Mouse (Mus musculus) intestine, embryonic 14.5 days (tissue): ENCODE measurements around the gene Scn3b. TPM values are rescaled to one million over a fixed set of nuclear protein-coding genes. Genes with fewer than 3 reads are reported as not detected.

ENCODE experiments used
- ATAC-seq: fragments of 200-750 bp; cut with Nextera tagmentation; replicated peaks from 2 replicates; pipeline ENCODE4 v1.8.0; 2017; ENCODE audit warnings: low read depth, moderate number of reproducible peaks, moderate TSS enrichment, moderate library complexity; ENCODE audit not compliant: low FRiP score, low TSS enrichment
- DNase-seq: peaks from one replicate; pipeline ENCODE4 v3.0.0-alpha.2; 2018; ENCODE audit warnings: low spot score
- H3K27ac ChIP-seq: fragments of 300-500 bp; sonication (generic); 2 replicates; pipeline ENCODE4 v1.5.1; 2014; ENCODE audit warnings: low read depth, mild to moderate bottlenecking, control low read depth
- H3K27me3 ChIP-seq: fragments of 300-500 bp; sonication (generic); replicated peaks from 2 replicates; pipeline ENCODE4 v1.6.1; 2014; ENCODE audit warnings: low read length, control low read depth; ENCODE audit not compliant: control insufficient read depth, insufficient read depth
- H3K36me3 ChIP-seq: fragments of 300-500 bp; sonication (generic); 2 replicates; pipeline ENCODE4 v1.6.1; 2014; ENCODE audit warnings: low read length, control low read depth; ENCODE audit not compliant: control insufficient read depth, insufficient read depth
- H3K4me1 ChIP-seq: fragments of 300-500 bp; sonication (generic); replicated peaks from 2 replicates; pipeline ENCODE4 v1.6.1; 2014; ENCODE audit warnings: low read length, control low read depth, mixed read lengths; ENCODE audit not compliant: control insufficient read depth, insufficient read depth
- H3K4me2 ChIP-seq: fragments of 300-500 bp; sonication (generic); 2 replicates; pipeline ENCODE4 v1.6.1; 2014; ENCODE audit warnings: low read length
- H3K4me3 ChIP-seq: fragments of 300-500 bp; sonication (generic); 2 replicates; pipeline ENCODE4 v1.5.1; 2014; ENCODE audit warnings: low read depth, low read length, control low read depth, mixed read lengths
- H3K9ac ChIP-seq: fragments of 300-500 bp; sonication (generic); 2 replicates; pipeline ENCODE4 v1.6.1; 2014; ENCODE audit warnings: mild to moderate bottlenecking, low read length
- H3K9me3 ChIP-seq: fragments of 300-500 bp; sonication (generic); 2 replicates; pipeline ENCODE4 v1.6.1; 2016; ENCODE audit warnings: low read length, control low read depth; ENCODE audit not compliant: control insufficient read depth
- WGBS: fragments of 180-500 bp; shearing (Covaris S2); extraction: QIAGEN DNeasy Blood & Tissue Kit; methylation state at CpG from one replicate; pipeline ENCODE4 v1.1.7; 2014; 5-methylcytosine and 5-hydroxymethylcytosine counted together
- polyA plus RNA-seq: library from polyadenylated mRNA; unstranded; fragments of >200 nt; fragmentation: Nextera tagmentation; extraction: Ambion mirVana; gene quantifications from 2 replicates; pipeline ENCODE4 v1.2.1, GENCODE M21; 2014

Scn3b gene
- polyA plus RNA-seq, 1 experiment from 2014 or later: 6.9 TPM

DNA sequence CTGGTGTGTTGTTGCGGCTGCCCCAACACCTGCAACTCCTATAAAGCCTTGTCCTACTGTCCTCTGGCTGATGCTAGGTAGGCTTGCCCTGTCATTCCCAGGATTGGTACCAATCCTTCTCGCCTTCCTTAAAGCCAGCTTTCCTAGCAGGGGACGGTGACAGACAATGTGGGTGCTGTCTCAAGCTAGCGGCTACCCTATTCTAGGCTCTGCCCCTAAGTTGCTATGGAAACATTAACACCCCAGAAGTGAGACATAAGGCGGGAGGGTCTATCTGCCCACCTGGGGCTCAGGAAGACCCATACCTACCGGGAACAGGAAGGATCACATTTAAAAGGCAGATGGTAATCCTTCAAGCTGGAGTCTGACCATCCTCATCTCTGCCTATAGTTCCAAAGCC, 54.8 kb downstream of the Scn3b start:
- peak overlapping the region; percentile 25 for H3K4me3 ChIP-seq
- no peaks in the 10 kb centered on the region for H3K36me3 ChIP-seq
- H3K27ac ChIP-seq: no peak overlapping the region
- H3K9me3 ChIP-seq: no peaks in the 10 kb centered on the region
- 52% methylated on average over 6 of the region's 6 CpGs for WGBS
- DNase-seq (no peak), ATAC-seq (no peak)
- peak overlapping the region; percentile 37 for H3K4me2 ChIP-seq
- peaks cover 11% of the 10 kb centered on the region for H3K4me1 ChIP-seq
- H3K9ac ChIP-seq: no peak overlapping the region; the same call in 1 of the 2 replicates
- no peaks in the 10 kb centered on the region for H3K27me3 ChIP-seq

DNA sequence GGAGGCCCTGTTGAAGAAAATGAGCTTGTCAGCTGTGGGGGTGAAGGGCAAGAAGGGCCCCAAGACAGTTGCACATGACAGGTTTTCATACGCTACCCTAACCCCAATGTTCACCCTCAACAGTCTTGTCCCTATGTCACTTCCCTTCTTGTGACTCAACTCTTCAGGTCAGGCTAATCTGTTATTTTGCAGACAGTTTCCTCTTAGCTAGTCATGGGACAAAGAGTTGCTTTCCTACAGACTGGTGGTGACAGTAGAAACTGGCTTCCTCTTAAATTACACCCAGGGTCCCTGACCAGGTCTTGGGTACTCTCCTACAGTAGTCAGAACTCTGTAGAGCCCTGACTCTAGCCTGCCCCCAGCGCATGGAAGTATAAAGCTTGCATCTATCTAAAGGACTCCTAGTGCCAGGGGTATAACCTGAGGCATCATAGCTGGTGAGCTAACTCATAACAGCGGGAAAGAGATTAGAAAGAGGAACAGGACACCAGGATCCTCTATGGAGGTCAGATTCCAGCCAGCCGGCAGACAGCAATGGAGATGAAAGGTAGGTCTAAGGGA, 55.3 kb downstream of the Scn3b start:
- peaks cover 11% of the 10 kb centered on the region for H3K4me1 ChIP-seq
- peak overlapping the region; percentile 25 for H3K4me3 ChIP-seq
- ATAC-seq (no peak), DNase-seq (no peak)
- H3K36me3 ChIP-seq: no peaks in the 10 kb centered on the region
- no peaks in the 10 kb centered on the region for H3K9me3 ChIP-seq
- H3K27me3 ChIP-seq: no peaks in the 10 kb centered on the region
- H3K9ac ChIP-seq: no peak overlapping the region
- 87% methylated on average over 4 of the region's 4 CpGs for whole genome bisulfite sequencing
- peak overlapping the region; percentile 37 for H3K4me2 ChIP-seq
- H3K27ac ChIP-seq: no peak overlapping the region

DNA sequence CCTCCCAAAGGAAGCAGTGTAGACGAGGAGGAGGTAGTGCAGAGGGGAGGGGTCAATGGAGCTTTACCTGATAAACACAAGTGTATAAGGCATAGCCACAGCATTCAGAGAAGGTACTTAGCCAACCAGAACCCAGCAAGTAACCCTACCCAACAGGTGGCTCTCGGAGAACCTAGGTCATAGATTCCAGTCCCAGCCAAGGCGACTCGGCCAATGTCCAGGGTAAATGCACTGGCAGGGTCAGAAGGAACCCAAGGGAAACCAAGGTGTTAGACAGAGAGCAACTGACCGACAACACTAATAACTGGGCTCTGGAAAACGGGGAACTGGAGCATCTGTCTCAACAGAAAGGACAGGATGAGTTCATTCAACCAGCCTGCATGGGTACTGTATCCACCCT, 55.8 kb downstream of the Scn3b start:
- no peak overlapping the region for H3K9ac ChIP-seq
- WGBS: 80% methylated on average over 6 of the region's 6 CpGs
- no peak for DNase-seq
- H3K36me3 ChIP-seq: no peaks in the 10 kb centered on the region
- H3K4me2 ChIP-seq: peak overlapping the region; percentile 37; the same call in 1 of the 2 replicates
- no peaks in the 10 kb centered on the region for H3K27me3 ChIP-seq
- ATAC-seq: no peak
- peaks cover 11% of the 10 kb centered on the region for H3K4me1 ChIP-seq
- 0 out of 2 replicates have a peak overlapping the region, but pooled peaks have one; percentile 25 for H3K4me3 ChIP-seq
- no peak overlapping the region for H3K27ac ChIP-seq
- H3K9me3 ChIP-seq: no peaks in the 10 kb centered on the region

DNA sequence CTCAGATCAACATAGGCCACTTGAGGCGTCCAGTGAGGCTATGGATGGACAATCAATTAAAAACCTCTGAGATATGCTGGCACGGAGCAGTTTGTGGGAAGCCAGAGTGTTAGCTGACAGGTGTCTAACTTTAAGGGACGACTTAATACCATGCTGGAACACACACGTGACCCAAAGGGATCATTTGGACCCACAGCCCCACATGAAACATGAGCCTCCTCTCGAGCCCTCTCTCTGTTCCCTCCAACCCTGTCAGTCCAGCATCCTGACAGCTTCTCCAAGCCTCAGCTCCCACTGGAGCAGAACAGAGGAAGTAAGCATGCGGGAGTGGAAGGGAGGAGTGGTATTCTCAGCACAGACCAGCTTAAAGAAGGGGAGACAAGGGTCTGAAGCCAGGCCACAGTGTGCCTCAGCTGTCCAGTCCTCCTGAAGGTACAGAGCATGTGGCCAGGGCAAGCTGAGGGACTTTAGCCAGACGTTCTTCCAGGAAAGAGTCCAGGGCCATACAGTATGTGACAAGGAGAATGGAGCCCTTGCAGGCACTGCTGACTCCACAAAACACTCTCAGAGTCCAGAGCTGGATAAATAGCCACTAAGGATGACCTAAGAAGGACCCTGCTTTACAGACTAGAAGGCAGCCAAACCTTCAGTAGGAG, 57.4 kb downstream of the Scn3b start:
- Histone ChIP-seq H3K36me3 (no peaks in the 10 kb centered on the region), H3K9me3 (no peaks in the 10 kb centered on the region), H3K27me3 (no peaks in the 10 kb centered on the region), H3K27ac (no peak overlapping the region), H3K4me3 (no peak overlapping the region), H3K4me2 (no peak overlapping the region), H3K9ac (no peak overlapping the region), H3K4me1 (peaks cover 9% of the 10 kb centered on the region)
- DNase-seq (no peak), ATAC-seq (no peak)
- WGBS: 54% methylated on average over 7 of the region's 7 CpGs

DNA sequence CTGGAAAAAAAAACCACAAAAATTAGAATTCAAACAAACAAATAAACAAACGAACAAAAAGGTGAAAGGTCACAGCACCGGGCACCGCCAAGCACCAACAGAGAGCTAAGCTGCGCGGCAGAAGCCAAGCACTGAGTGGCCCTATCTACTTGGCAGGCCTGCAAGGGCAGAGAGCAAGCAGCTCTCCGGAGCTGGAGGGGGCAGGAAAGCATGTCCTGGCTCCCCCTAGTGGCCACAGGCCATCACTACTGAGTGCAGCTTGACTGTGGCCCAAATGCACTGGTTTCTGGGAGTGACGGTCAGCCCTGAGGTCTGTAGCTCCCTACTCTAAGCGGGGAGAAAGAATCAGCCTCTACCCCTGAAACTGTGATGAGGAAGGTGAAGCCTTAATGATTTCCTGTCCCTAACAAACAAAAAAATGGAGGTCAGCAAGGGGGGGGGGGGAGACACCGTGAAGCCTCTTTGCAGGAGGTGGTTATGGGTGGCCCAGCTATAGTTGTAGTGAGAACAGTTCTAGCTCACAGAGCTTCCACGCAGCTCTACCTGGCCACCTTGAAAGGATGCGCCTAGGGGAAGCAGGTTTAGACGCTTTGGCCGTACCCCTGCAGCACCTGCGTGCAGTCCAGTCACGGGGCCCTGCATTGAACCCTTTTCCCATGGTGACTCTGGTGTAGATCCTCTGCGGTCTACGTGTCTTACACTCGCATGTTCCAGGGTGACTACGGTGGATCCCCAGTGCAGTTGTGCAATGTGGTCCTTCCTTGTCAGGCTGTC, 61.8 kb downstream of the Scn3b start:
- DNase-seq (peak; percentile 93), ATAC-seq (peak; percentile 81)
- H3K9me3 ChIP-seq: no peaks in the 10 kb centered on the region
- H3K9ac ChIP-seq: no peak overlapping the region
- WGBS: 59% methylated on average over 19 of the region's 19 CpGs
- H3K27ac ChIP-seq: no peak overlapping the region
- H3K4me1 ChIP-seq: peaks cover under 1% of the 10 kb centered on the region; the same call in 1 of the 2 replicates
- no peaks in the 10 kb centered on the region for H3K36me3 ChIP-seq
- H3K4me3 ChIP-seq: no peak overlapping the region
- no peak overlapping the region for H3K4me2 ChIP-seq
- H3K27me3 ChIP-seq: no peaks in the 10 kb centered on the region

DNA sequence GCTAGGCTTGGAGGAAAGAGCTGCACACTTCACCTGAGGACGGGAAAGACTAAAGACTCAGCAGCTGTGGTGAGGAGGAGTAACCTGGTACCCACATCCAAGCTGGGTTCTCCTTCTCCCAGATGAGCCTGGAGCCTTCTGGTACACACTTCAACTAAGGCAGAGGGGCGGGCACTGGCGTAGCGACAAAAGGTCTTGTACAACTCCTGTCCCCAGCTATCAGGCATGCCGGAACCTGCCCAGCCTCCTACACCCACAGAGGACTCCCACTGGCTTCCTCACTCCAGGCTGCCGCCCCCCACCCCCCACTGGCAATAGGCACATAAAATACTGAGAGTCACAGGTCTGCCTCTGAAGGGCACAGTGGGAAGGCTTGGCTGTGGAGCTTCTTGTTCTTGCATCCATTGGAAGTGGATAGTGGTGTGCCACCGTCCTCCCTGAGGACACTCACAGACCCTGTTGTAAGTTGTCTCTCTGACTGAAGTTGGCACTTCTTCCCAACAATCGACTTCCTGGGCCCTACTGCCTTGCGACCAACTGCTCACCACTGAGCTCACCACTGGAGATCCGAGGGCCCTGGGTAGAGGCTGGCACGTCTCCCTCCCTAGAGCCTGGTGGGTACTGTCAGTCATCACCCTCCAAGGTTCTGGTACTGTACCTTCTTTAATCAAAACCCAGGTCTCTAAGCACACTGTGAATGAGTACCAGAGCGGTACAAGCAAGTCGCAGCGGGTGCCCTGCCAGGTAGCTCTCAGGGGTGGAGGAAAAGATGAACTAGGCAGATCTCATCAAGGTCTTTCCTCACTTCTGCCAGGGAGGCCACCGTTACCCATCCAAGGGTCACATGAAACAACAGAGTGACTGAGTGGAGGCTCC, 62.6 kb downstream of the Scn3b start:
- no peaks in the 10 kb centered on the region for H3K36me3 ChIP-seq
- no peaks in the 10 kb centered on the region for H3K9me3 ChIP-seq
- H3K4me1 ChIP-seq: no peaks in the 10 kb centered on the region
- WGBS: 90% methylated on average over 15 of the region's 15 CpGs
- ATAC-seq (no peak), DNase-seq (no peak)
- H3K4me3 ChIP-seq: no peak overlapping the region
- H3K27me3 ChIP-seq: no peaks in the 10 kb centered on the region
- H3K4me2 ChIP-seq: no peak overlapping the region
- H3K27ac ChIP-seq: no peak overlapping the region
- no peak overlapping the region for H3K9ac ChIP-seq

DNA sequence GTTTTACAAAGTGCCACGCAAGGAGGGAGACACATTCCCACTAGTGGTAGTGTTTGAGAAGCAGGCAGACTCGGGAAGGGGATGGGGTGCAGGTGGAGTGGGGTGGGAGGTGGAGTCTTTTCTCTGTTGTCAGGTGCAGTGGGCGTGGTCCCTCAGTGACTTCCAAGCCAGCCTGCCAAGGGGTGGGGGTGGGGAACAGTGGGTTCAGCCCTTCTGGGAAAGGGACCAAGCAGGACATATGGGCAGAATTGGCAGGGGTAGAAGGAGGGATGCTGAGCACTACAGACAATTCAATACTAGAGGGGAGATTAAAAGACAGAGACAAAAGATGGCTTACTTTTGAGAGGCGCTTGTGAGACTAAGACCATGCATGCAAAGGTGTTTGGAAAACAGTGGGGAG, 63.3 kb downstream of the Scn3b start:
- WGBS: 84% methylated on average over 4 of the region's 4 CpGs
- Histone ChIP-seq H3K27me3 (no peaks in the 10 kb centered on the region), H3K36me3 (no peaks in the 10 kb centered on the region), H3K9ac (no peak overlapping the region), H3K27ac (no peak overlapping the region), H3K4me1 (no peaks in the 10 kb centered on the region), H3K4me2 (no peak overlapping the region), H3K9me3 (no peaks in the 10 kb centered on the region), H3K4me3 (no peak overlapping the region)
- DNase-seq (no peak), ATAC-seq (no peak)
